ENCODE assay signal across 17 mouse cellular contexts in the genomic region with DNA sequence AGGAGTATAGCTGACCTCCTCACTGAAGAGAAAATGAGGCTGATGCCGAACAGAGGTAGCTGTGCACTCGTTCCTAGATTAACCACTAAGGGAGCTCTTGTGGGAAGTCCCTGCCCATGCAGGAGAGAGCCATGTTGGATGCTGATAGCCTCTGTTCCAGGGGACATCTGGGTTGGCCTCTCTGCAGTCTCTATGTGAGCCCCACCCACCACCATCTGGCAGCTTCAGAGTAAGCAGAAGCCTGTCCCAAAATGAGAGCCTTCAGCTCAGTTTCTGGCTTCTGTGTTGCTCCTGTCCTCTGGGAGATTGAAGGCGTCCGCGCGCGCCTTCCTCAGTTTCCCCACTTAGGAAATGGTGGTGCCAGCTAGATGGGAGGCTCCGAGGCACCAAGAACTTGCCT. TPM values are rescaled to one million over a fixed set of nuclear protein-coding genes. Genes with fewer than 3 reads are reported as not detected.
A peak's percentile ranks its signal among the peaks of the same experiment; 100 is the strongest.
DNase-seq lines count a peak whose midpoint lies in the region; ATAC-seq lines count a peak whose summit lies in the region.
"Had no signal": no experiment of that assay in that cellular context is flagged by ENCODE, and none has a peak within 500 bp of the region (broad histone marks: within the 10 kb centered on the region; RNA-seq: fewer than 3 reads in every experiment).

No protein-coding gene starts in this region.

- DNase-seq in heart, adult 18-20 months = peak; percentile 45 to 51
- DNase-seq in heart, embryonic 10.5 days (ENCODE audit: low spot score) = no peak
- DNase-seq in layer of hippocampus, adult 9-11 months = peak; percentile 23
- no peak for DNase-seq in layer of hippocampus, adult 11-12 months (ENCODE audit: low spot score)
- peak; percentile 40 to 57 for DNase-seq in gastrocnemius, adult 8-10 months (ENCODE audit: low spot score in 2 of 2)
- no peak for DNase-seq in urinary bladder, postnatal 4 days (ENCODE audit: low spot score in 2 of 2)
- DNase-seq: adrenal gland, postnatal 36 days; cerebellum, adult 18-20 months; kidney, postnatal 10 days; liver, embryonic 13.5 days; lung, embryonic 14.5 days; lung, postnatal 4 days; thymus, postnatal 25 days had no signal

- peaks cover 31% of the 10 kb centered on the region; the same call in 1 of the 2 replicates for H3K27me3 ChIP-seq in heart, embryonic 10.5 days (ENCODE audit: insufficient read depth, poor library complexity, severe bottlenecking)
- peaks cover 45% of the 10 kb centered on the region for H3K27me3 ChIP-seq in limb, embryonic 12.5 days
- H3K27me3 ChIP-seq: neural tube, embryonic 12.5 days had no signal

- no peak overlapping the region for H3K4me3 ChIP-seq in heart, embryonic 10.5 days
- no peak overlapping the region for H3K4me3 ChIP-seq in limb, embryonic 12.5 days (replicated peaks)
- H3K4me3 ChIP-seq: limb, embryonic 13.5 days; liver, embryonic 13.5 days; neural tube, embryonic 12.5 days had no signal

- no peaks in the 10 kb centered on the region for H3K9me3 ChIP-seq in heart, embryonic 10.5 days
- no peaks in the 10 kb centered on the region for H3K9me3 ChIP-seq in limb, embryonic 12.5 days
- H3K9me3 ChIP-seq: limb, embryonic 13.5 days; liver, embryonic 13.5 days; neural tube, embryonic 12.5 days had no signal

- H3K4me1 ChIP-seq in heart, embryonic 10.5 days = peaks cover 44% of the 10 kb centered on the region
- peaks cover 26% of the 10 kb centered on the region for H3K4me1 ChIP-seq in limb, embryonic 12.5 days (replicated peaks)
- H3K4me1 ChIP-seq: liver, embryonic 13.5 days had no signal

- no peak overlapping the region for H3K27ac ChIP-seq in heart, embryonic 10.5 days
- H3K27ac ChIP-seq in limb, embryonic 12.5 days = 0 out of 2 replicates have a peak overlapping the region, but pooled peaks have one; percentile 50
- H3K27ac ChIP-seq: limb, embryonic 13.5 days; liver, embryonic 13.5 days; neural tube, embryonic 12.5 days had no signal

- no peak overlapping the region for H3K4me2 ChIP-seq in limb, embryonic 12.5 days
- H3K4me2 ChIP-seq: limb, embryonic 13.5 days; liver, embryonic 13.5 days; lung, embryonic 14.5 days; neural tube, embryonic 12.5 days had no signal

- no peak overlapping the region for H3K9ac ChIP-seq in limb, embryonic 12.5 days (replicated peaks)
- H3K9ac ChIP-seq: limb, embryonic 13.5 days; liver, embryonic 13.5 days; lung, embryonic 14.5 days; neural tube, embryonic 12.5 days had no signal

- H3K36me3 ChIP-seq in heart, embryonic 10.5 days = no peaks in the 10 kb centered on the region
- no peaks in the 10 kb centered on the region for H3K36me3 ChIP-seq in limb, embryonic 12.5 days
- H3K36me3 ChIP-seq: limb, embryonic 13.5 days; liver, embryonic 13.5 days; neural tube, embryonic 12.5 days had no signal

- WGBS in heart, embryonic 10.5 days = 79% methylated on average over 8 of the region's 8 CpGs
- 66% methylated on average over 8 of the region's 8 CpGs for WGBS in limb, embryonic 12.5 days

- no peak for ATAC-seq in limb, embryonic 12.5 days (ENCODE audit: insufficient number of reproducible peaks, insufficient read depth, low FRiP score, low TSS enrichment, low read depth)
- ATAC-seq: hindbrain, embryonic 16.5 days had no signal

RNA-seq across cellular contexts. Expression of gene Thap12, which starts 53.7 kb away (rescaled TPM):
- 10 to 100 TPM; 77.9 to 83.9 TPM for total RNA-seq in heart, adult 18-20 months (2021)
- polyA plus RNA-seq in heart, embryonic 10.5 days (2016; fragmentation: Nextera tagmentation; extraction: Ambion mirVana) = 39.5 and 40.6 TPM in 2 replicates
- total RNA-seq in gastrocnemius, adult 8-10 months (2022) = 100 to 1,000 TPM; 125 to 158 (median 133) TPM
- 85.5 and 89.9 TPM in 2 replicates for polyA plus RNA-seq in limb, embryonic 12.5 days (2016; fragmentation: Nextera tagmentation; extraction: Ambion mirVana)

Comparison
In these comparisons a context has a peak if more than half of its experiments do, and no peak if none do; other contexts are left out.
1. DNase-seq: peak in heart, adult 18-20 months (2 of 2), layer of hippocampus, adult 9-11 months (single experiment) and gastrocnemius, adult 8-10 months (2 of 2); none in heart, embryonic 10.5 days (single experiment), layer of hippocampus, adult 11-12 months (single experiment) and urinary bladder, postnatal 4 days (0 of 2).